Mouse (Mus musculus): ENCODE results near the gene Abhd2. TPM values are rescaled to one million over a fixed set of nuclear protein-coding genes. Genes with fewer than 3 reads are reported as not detected.

The Abhd2 gene
- polyA plus RNA-seq, 1 experiment from 2014 or later: 23.1 TPM

- WGBS: 56% methylated on average over 14 of the region's 14 CpGs
- no peak overlapping the region for H3K4me3 ChIP-seq (replicated peaks; ENCODE audit: low read length)
- ATAC-seq: no peak
- no peak overlapping the region; the same call in 1 of the 2 replicates for H3K27ac ChIP-seq (ENCODE audit: low read length)
- H3K9me3 ChIP-seq (ENCODE audit: control insufficient read depth, low read length): no peaks in the 10 kb centered on the region
- no peaks in the 10 kb centered on the region for H3K27me3 ChIP-seq (replicated peaks; ENCODE audit: control insufficient read depth, insufficient read depth, low read length)
- no peak overlapping the region for H3K4me2 ChIP-seq (ENCODE audit: low read length)
- no peaks in the 10 kb centered on the region for H3K36me3 ChIP-seq (ENCODE audit: control insufficient read depth, insufficient read depth)
- H3K9ac ChIP-seq (replicated peaks; ENCODE audit: low read depth, low read length): no peak overlapping the region
- H3K4me1 ChIP-seq (replicated peaks; ENCODE audit: control insufficient read depth, insufficient read depth, low read length): peaks cover 30% of the 10 kb centered on the region
Measured at GRCm38 (mm10) chr7:79284160-79284888, 11.3 kb downstream of the Abhd2 start.

- Histone ChIP-seq H3K27ac (ENCODE audit: low read length) (no peak overlapping the region), H3K4me1 (replicated peaks; ENCODE audit: control insufficient read depth, insufficient read depth, low read length) (peaks cover 28% of the 10 kb centered on the region), H3K4me2 (ENCODE audit: low read length) (no peak overlapping the region), H3K9me3 (ENCODE audit: control insufficient read depth, low read length) (no peaks in the 10 kb centered on the region), H3K4me3 (replicated peaks; ENCODE audit: low read length) (no peak overlapping the region), H3K27me3 (replicated peaks; ENCODE audit: control insufficient read depth, insufficient read depth, low read length) (no peaks in the 10 kb centered on the region), H3K9ac (replicated peaks; ENCODE audit: low read depth, low read length) (no peak overlapping the region), H3K36me3 (ENCODE audit: control insufficient read depth, insufficient read depth) (no peaks in the 10 kb centered on the region)
- WGBS: 61% methylated on average over 8 of the region's 8 CpGs
- no peak for ATAC-seq
Measured at GRCm38 (mm10) chr7:79284889-79285280, 11.9 kb downstream of the Abhd2 start.

- WGBS: 91% methylated on average over 13 of the region's 13 CpGs
- no peaks in the 10 kb centered on the region for H3K9me3 ChIP-seq (ENCODE audit: control insufficient read depth, low read length)
- peaks cover 28% of the 10 kb centered on the region for H3K4me1 ChIP-seq (replicated peaks; ENCODE audit: control insufficient read depth, insufficient read depth, low read length)
- H3K36me3 ChIP-seq (ENCODE audit: control insufficient read depth, insufficient read depth): no peaks in the 10 kb centered on the region
- no peak overlapping the region for H3K9ac ChIP-seq (replicated peaks; ENCODE audit: low read depth, low read length)
- H3K27ac ChIP-seq (ENCODE audit: low read length): no peak overlapping the region
- no peak for ATAC-seq
- H3K4me3 ChIP-seq (replicated peaks; ENCODE audit: low read length): no peak overlapping the region
- H3K27me3 ChIP-seq (replicated peaks; ENCODE audit: control insufficient read depth, insufficient read depth, low read length): no peaks in the 10 kb centered on the region
- no peak overlapping the region for H3K4me2 ChIP-seq (ENCODE audit: low read length)
Measured at GRCm38 (mm10) chr7:79285408-79285807, 12.4 kb downstream of the Abhd2 start.

- H3K4me2 ChIP-seq (ENCODE audit: low read length): no peak overlapping the region
- H3K9me3 ChIP-seq (ENCODE audit: control insufficient read depth, low read length): no peaks in the 10 kb centered on the region
- H3K4me1 ChIP-seq (replicated peaks; ENCODE audit: control insufficient read depth, insufficient read depth, low read length): peaks cover 29% of the 10 kb centered on the region
- ATAC-seq: no peak
- no peak overlapping the region for H3K27ac ChIP-seq (ENCODE audit: low read length)
- H3K36me3 ChIP-seq (ENCODE audit: control insufficient read depth, insufficient read depth): no peaks in the 10 kb centered on the region
- no peak overlapping the region for H3K9ac ChIP-seq (replicated peaks; ENCODE audit: low read depth, low read length)
- H3K27me3 ChIP-seq (replicated peaks; ENCODE audit: control insufficient read depth, insufficient read depth, low read length): no peaks in the 10 kb centered on the region
- WGBS: 92% methylated on average over 6 of the region's 6 CpGs
- no peak overlapping the region for H3K4me3 ChIP-seq (replicated peaks; ENCODE audit: low read length)
Measured at GRCm38 (mm10) chr7:79287226-79287625, 14.2 kb downstream of the Abhd2 start.

- ATAC-seq: no peak
- H3K27me3 ChIP-seq (replicated peaks; ENCODE audit: control insufficient read depth, insufficient read depth, low read length): no peaks in the 10 kb centered on the region
- 95% methylated on average over 8 of the region's 8 CpGs for WGBS
- H3K36me3 ChIP-seq (ENCODE audit: control insufficient read depth, insufficient read depth): no peaks in the 10 kb centered on the region
- H3K9me3 ChIP-seq (ENCODE audit: control insufficient read depth, low read length): no peaks in the 10 kb centered on the region
- no peak overlapping the region for H3K27ac ChIP-seq (ENCODE audit: low read length)
- H3K4me3 ChIP-seq (replicated peaks; ENCODE audit: low read length): no peak overlapping the region
- no peak overlapping the region for H3K9ac ChIP-seq (replicated peaks; ENCODE audit: low read depth, low read length)
- peaks cover 32% of the 10 kb centered on the region for H3K4me1 ChIP-seq (replicated peaks; ENCODE audit: control insufficient read depth, insufficient read depth, low read length)
- H3K4me2 ChIP-seq (ENCODE audit: low read length): no peak overlapping the region
Measured at GRCm38 (mm10) chr7:79287928-79288327, 14.9 kb downstream of the Abhd2 start.

- no peak for ATAC-seq
- WGBS: 95% methylated on average over 5 of the region's 5 CpGs
- no peak overlapping the region for H3K4me2 ChIP-seq (ENCODE audit: low read length)
Measured at GRCm38 (mm10) chr7:79288422-79288821, 15.4 kb downstream of the Abhd2 start.

GRCm38 (mm10) chr7:79293605-79294232 lies 20.7 kb downstream of the Abhd2 start:
- Histone ChIP-seq H3K9ac (replicated peaks; ENCODE audit: low read depth, low read length) (no peak overlapping the region), H3K4me2 (ENCODE audit: low read length) (no peak overlapping the region), H3K9me3 (ENCODE audit: control insufficient read depth, low read length) (no peaks in the 10 kb centered on the region), H3K27me3 (replicated peaks; ENCODE audit: control insufficient read depth, insufficient read depth, low read length) (no peaks in the 10 kb centered on the region), H3K27ac (ENCODE audit: low read length) (no peak overlapping the region), H3K4me3 (replicated peaks; ENCODE audit: low read length) (no peak overlapping the region), H3K4me1 (replicated peaks; ENCODE audit: control insufficient read depth, insufficient read depth, low read length) (peaks cover 30% of the 10 kb centered on the region), H3K36me3 (ENCODE audit: control insufficient read depth, insufficient read depth) (peaks cover 12% of the 10 kb centered on the region)
- no peak for ATAC-seq
- 45% methylated on average over 14 of the region's 14 CpGs for WGBS

More at GRCm38 (mm10) chr7:79288422-79288821, 15.4 kb downstream of the Abhd2 start:
- Histone ChIP-seq H3K9ac (replicated peaks; ENCODE audit: low read depth, low read length) (no peak overlapping the region), H3K4me1 (replicated peaks; ENCODE audit: control insufficient read depth, insufficient read depth, low read length) (peaks cover 29% of the 10 kb centered on the region), H3K27me3 (replicated peaks; ENCODE audit: control insufficient read depth, insufficient read depth, low read length) (no peaks in the 10 kb centered on the region), H3K27ac (ENCODE audit: low read length) (no peak overlapping the region), H3K4me3 (replicated peaks; ENCODE audit: low read length) (no peak overlapping the region), H3K9me3 (ENCODE audit: control insufficient read depth, low read length) (no peaks in the 10 kb centered on the region), H3K36me3 (ENCODE audit: control insufficient read depth, insufficient read depth) (no peaks in the 10 kb centered on the region)

GRCm38 (mm10) chr7:79294449-79294980 lies 21.5 kb downstream of the Abhd2 start:
- no peaks in the 10 kb centered on the region for H3K9me3 ChIP-seq (ENCODE audit: control insufficient read depth, low read length)
- H3K4me1 ChIP-seq (replicated peaks; ENCODE audit: control insufficient read depth, insufficient read depth, low read length): peaks cover 30% of the 10 kb centered on the region
- H3K36me3 ChIP-seq (ENCODE audit: control insufficient read depth, insufficient read depth): peaks cover 12% of the 10 kb centered on the region
- H3K27me3 ChIP-seq (replicated peaks; ENCODE audit: control insufficient read depth, insufficient read depth, low read length): no peaks in the 10 kb centered on the region
- H3K4me2 ChIP-seq (ENCODE audit: low read length): no peak overlapping the region
- H3K27ac ChIP-seq (ENCODE audit: low read length): no peak overlapping the region
- no peak overlapping the region for H3K4me3 ChIP-seq (replicated peaks; ENCODE audit: low read length)
- no peak overlapping the region for H3K9ac ChIP-seq (replicated peaks; ENCODE audit: low read depth, low read length)
- WGBS: 87% methylated on average over 13 of the region's 13 CpGs
- ATAC-seq: no peak

GRCm38 (mm10) chr7:79295196-79295826 lies 22.3 kb downstream of the Abhd2 start:
- no peak overlapping the region for H3K4me3 ChIP-seq (replicated peaks; ENCODE audit: low read length)
- no peak overlapping the region for H3K4me2 ChIP-seq (ENCODE audit: low read length)
- H3K36me3 ChIP-seq (ENCODE audit: control insufficient read depth, insufficient read depth): peaks cover 12% of the 10 kb centered on the region
- no peak overlapping the region for H3K27ac ChIP-seq (ENCODE audit: low read length)
- 0 out of 2 replicates have a peak, but pooled peaks have one; percentile 5 for ATAC-seq
- no peak overlapping the region for H3K9ac ChIP-seq (replicated peaks; ENCODE audit: low read depth, low read length)
- peaks cover 30% of the 10 kb centered on the region for H3K4me1 ChIP-seq (replicated peaks; ENCODE audit: control insufficient read depth, insufficient read depth, low read length)
- 43% methylated on average over 13 of the region's 13 CpGs for WGBS
- H3K9me3 ChIP-seq (ENCODE audit: control insufficient read depth, low read length): no peaks in the 10 kb centered on the region
- H3K27me3 ChIP-seq (replicated peaks; ENCODE audit: control insufficient read depth, insufficient read depth, low read length): no peaks in the 10 kb centered on the region
